Mouse (Mus musculus) urinary bladder, adult 2 months (tissue): ENCODE data around the gene Fscn2. TPM values are rescaled to one million over a fixed set of nuclear protein-coding genes. Genes with fewer than 3 reads are reported as not detected.
"Not testable (repeated sequence)": the region's sequence is repeated elsewhere in the genome, so short reads cannot be mapped to it uniquely, and the experiment has no call there.

Source experiments
- DNase-seq: peaks from one replicate; pipeline ENCODE4 v3.0.0; 2022; ENCODE audit warnings: low spot score
- polyA plus RNA-seq: library from polyadenylated mRNA; depleted of rRNA; stranded (reverse); fragments of >200 nt; gene quantifications from 2 replicates; pipeline ENCODE4 v1.2.3, GENCODE M21; 2012; rRNA removed

Fscn2 gene
- polyA plus RNA-seq, 1 experiment: 0.25 TPM

GRCm38 (mm10) chr11:120397602-120398001 lies 36.3 kb downstream of the Fscn2 start:
- no peak for DNase-seq

GRCm38 (mm10) chr11:120399319-120399718 lies 38.0 kb downstream of the Fscn2 start:
- no peak for DNase-seq

- no peak for DNase-seq
Measured at GRCm38 (mm10) chr11:120404814-120405213, 43.5 kb downstream of the Fscn2 start.

GRCm38 (mm10) chr11:120405867-120406266 lies 44.5 kb downstream of the Fscn2 start:
- DNase-seq: no peak

GRCm38 (mm10) chr11:120406445-120406844 lies 45.1 kb downstream of the Fscn2 start:
- DNase-seq: no peak

GRCm38 (mm10) chr11:120413621-120414020 lies 52.3 kb downstream of the Fscn2 start:
- not testable (repeated sequence) for DNase-seq

Other genes starting within 250 kb of the Fscn2 start
- gene Slc38a10, start 210.2 kb upstream of the Fscn2 start, polyA plus RNA-seq: 60.0 and 72.0 TPM in 2 replicates
- gene Bahcc1, start 128.6 kb upstream of the Fscn2 start, polyA plus RNA-seq: 4.3 and 8.2 TPM in 2 replicates
- gene Actg1, start 13.0 kb upstream of the Fscn2 start, polyA plus RNA-seq: 1,024 and 1,454 TPM in 2 replicates
- 21.8 and 22.2 TPM in 2 replicates for gene Faap100, start 17.2 kb downstream of the Fscn2 start, polyA plus RNA-seq
- gene Nploc4, start 76.2 kb downstream of the Fscn2 start, polyA plus RNA-seq: 40.6 and 41.1 TPM in 2 replicates
- not detected in 2 replicates for gene Tspan10, start 81.1 kb downstream of the Fscn2 start, polyA plus RNA-seq
- 0.34 and 0.63 TPM in 2 replicates for gene Pde6g, start 92.0 kb downstream of the Fscn2 start, polyA plus RNA-seq
- 19.8 and 26.8 TPM in 2 replicates for gene Oxld1, start 96.5 kb downstream of the Fscn2 start, polyA plus RNA-seq
- gene Ccdc137, start 96.6 kb downstream of the Fscn2 start, polyA plus RNA-seq: 21.5 and 31.0 TPM in 2 replicates
- 23.9 and 24.0 TPM in 2 replicates for gene Arl16, start 106.1 kb downstream of the Fscn2 start, polyA plus RNA-seq
- 62.4 and 72.4 TPM in 2 replicates for gene Mrpl12, start 123.1 kb downstream of the Fscn2 start, polyA plus RNA-seq
- gene Slc25a10, start 130.3 kb downstream of the Fscn2 start, polyA plus RNA-seq: 98.9 and 115 TPM in 2 replicates
- 1.8 and 2.4 TPM in 2 replicates for gene Gcgr, start 169.2 kb downstream of the Fscn2 start, polyA plus RNA-seq
- gene Mcrip1, start 188.2 kb downstream of the Fscn2 start, polyA plus RNA-seq: 112 and 117 TPM in 2 replicates
- gene Ppp1r27, start 189.6 kb downstream of the Fscn2 start, polyA plus RNA-seq: not detected in 2 replicates
- gene P4hb, start 211.7 kb downstream of the Fscn2 start, polyA plus RNA-seq: 272 and 354 TPM in 2 replicates
- gene Arhgdia, start 220.1 kb downstream of the Fscn2 start, polyA plus RNA-seq: 399 and 409 TPM in 2 replicates
- 56.2 and 57.6 TPM in 2 replicates for gene Alyref, start 236.8 kb downstream of the Fscn2 start, polyA plus RNA-seq
- gene Anapc11, start 236.9 kb downstream of the Fscn2 start, polyA plus RNA-seq: 112 and 116 TPM in 2 replicates
- gene Npb, start 246.9 kb downstream of the Fscn2 start, polyA plus RNA-seq: 0.40 and 0.62 TPM in 2 replicates